Mouse (Mus musculus): ENCODE data around the gene Tmem163. TPM values are rescaled to one million over a fixed set of nuclear protein-coding genes. Genes with fewer than 3 reads are reported as not detected.

Tmem163 gene
- total RNA-seq, 2 experiments from 2014 or later, result 0.90 TPM; not detected in 1

- DNase-seq (ENCODE audit: low spot score in 2 of 2), result no peak
These were observed 18.0 kb downstream of the Tmem163 start for GRCm38 (mm10) chr1:127661118-127662012.

- DNase-seq (ENCODE audit: low spot score in 2 of 2), result no peak
These were observed 27.8 kb downstream of the Tmem163 start for GRCm38 (mm10) chr1:127651564-127651963.

- no peak for DNase-seq (ENCODE audit: low spot score in 2 of 2)
These were observed 36.2 kb downstream of the Tmem163 start for GRCm38 (mm10) chr1:127642976-127643769.

- DNase-seq (ENCODE audit: low spot score in 2 of 2), result no peak
These were observed 41.4 kb downstream of the Tmem163 start for GRCm38 (mm10) chr1:127637917-127638316.

DNA sequence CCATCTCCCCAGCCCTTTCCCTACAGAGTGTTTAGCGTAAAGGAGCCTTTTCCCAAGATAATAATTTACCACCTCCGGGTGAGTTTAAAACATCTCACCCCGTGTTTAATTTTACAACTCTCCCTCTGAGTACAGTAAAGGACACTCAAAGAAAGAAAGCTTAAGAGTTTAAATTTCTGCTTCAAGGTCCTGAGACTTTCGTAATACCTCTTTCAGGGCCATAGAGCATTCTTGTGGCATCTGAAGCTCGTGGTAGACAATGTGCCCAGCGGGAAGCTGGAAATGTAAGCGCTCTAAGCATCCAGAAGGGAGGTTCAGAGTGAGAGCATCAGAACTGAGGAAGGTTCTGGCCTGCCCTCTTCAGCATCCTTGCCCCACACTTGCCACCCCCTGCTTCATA lies 52.2 kb downstream of the Tmem163 start:
- no peak for DNase-seq (ENCODE audit: low spot score in 2 of 2)

DNA sequence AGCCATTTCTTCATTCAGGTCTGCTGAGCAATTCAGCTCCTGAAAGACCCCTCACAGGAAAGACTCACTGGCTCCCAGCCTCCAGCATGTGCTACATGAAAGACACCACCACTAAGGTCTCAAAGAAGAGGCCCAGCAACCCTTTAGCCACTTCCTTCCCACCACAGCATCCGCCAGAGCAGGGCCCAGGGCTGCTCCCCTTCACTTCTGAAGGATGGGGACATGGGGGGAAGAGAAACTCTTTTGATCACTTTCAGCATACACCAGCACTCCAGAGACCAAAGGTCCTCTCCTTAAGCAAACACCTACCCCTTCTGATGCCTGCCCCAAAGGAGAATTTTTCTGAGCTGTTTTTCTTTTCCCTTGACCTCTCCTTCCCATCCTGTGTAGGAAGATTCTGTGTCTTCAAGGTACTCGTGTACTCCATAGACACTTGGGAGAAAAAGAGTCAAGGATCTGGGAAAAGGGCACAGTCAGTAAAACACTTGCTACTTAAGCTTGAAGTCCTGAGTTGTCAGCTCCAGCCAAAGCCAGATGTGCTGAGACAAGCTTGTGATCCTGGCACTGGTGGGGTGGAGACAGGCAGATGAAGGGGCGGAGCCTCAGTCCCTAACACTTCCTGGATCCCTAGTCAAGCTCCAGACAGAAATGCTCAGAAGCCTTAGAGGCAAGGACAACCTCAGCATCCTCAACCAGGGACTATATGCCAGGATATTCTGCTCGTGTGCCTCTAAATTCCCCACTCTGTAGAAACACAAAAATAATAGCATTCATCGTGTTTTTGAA lies 53.6 kb downstream of the Tmem163 start:
- no peak for DNase-seq (ENCODE audit: low spot score in 2 of 2)

DNA sequence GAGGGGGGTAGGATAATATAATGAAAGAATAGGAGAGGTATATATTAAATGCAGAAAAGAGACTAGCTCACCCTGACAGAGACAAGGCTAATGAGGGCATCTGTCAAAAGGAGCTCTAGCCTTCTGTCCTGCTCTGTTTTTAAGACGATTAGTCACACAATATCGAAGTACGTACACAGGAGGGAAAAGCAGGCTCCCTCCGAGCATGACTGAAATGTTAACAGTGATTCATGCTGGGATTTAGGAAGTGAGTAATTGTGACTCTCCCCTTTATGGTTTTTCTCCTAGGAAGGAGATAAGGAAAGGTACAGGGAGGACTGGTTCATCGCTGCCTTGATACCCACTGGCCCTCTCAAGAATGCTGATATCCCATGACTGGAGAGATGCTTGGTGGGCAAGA lies 57.0 kb downstream of the Tmem163 start:
- no peak for DNase-seq (ENCODE audit: low spot score in 2 of 2)

DNA sequence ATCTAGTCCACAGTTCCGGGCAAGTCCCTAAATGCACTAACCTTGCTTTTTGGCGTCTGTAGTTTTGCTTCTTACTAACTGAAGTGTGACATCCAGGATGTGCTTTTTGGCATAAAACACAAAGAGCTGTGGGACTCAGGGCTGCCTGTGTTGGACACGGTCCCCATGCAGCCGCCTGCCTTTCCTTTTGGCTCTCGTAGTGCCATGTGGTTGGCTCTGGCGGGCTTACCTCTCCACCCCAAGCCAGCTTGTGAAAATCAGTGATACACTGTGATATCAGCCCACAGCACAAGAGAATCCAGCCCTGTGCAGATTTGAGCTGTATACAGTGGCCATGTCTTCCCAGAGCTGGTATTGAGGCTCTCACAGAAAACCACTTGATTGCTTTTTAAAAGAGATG lies 60.3 kb downstream of the Tmem163 start:
- DNase-seq (ENCODE audit: low spot score in 2 of 2), result no peak

GRCm38 (mm10) chr1:127610378-127610777 lies 69.0 kb downstream of the Tmem163 start:
- DNase-seq (ENCODE audit: low spot score in 2 of 2), result no peak

DNA sequence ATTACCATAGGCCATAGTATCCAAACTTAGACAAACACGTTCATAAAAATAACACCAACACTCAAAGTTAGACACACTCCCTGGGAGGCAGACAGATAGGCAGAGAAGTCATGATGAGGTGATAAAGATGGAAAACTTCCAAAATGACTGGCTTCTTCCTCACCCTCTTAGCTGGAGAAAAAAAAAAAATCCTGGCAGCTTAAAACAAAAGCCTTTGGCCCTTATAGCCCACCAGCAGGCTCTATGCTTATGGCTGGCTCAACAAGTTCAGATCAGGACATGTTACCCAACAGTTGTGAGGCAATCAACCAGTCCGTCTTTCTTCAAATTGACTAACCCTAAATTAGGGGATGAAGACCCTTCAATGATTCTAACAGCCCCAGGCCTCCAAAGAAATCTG lies 69.5 kb downstream of the Tmem163 start:
- DNase-seq (ENCODE audit: low spot score in 2 of 2), result no peak

DNA sequence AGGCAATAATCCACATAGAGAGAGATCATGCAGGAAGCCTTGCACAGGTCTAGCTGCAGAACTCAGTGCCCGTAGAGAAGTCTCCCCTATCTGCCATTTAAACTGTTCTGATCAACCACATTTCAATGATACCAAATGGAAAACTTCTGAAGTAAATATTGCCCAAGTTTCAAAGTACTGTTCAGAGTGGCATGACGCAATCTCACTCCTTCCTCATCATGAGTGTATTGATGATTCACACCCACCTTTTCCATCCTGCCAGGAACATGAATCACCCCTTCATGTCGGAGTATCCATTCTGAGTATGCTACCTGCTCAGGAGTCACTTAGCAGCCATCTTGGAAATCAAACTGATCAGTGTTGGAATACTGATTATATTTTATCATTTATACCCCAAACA lies 71.0 kb downstream of the Tmem163 start:
- no peak for DNase-seq (ENCODE audit: low spot score in 2 of 2)

GRCm38 (mm10) chr1:127603697-127604631 lies 75.4 kb downstream of the Tmem163 start:
- DNase-seq (ENCODE audit: low spot score in 2 of 2), result no peak

GRCm38 (mm10) chr1:127596143-127596542 lies 83.2 kb downstream of the Tmem163 start:
- no peak for DNase-seq (ENCODE audit: low spot score in 2 of 2)

- DNase-seq (ENCODE audit: low spot score in 2 of 2), result no peak
These were observed 83.6 kb downstream of the Tmem163 start for GRCm38 (mm10) chr1:127595735-127596134.

DNA sequence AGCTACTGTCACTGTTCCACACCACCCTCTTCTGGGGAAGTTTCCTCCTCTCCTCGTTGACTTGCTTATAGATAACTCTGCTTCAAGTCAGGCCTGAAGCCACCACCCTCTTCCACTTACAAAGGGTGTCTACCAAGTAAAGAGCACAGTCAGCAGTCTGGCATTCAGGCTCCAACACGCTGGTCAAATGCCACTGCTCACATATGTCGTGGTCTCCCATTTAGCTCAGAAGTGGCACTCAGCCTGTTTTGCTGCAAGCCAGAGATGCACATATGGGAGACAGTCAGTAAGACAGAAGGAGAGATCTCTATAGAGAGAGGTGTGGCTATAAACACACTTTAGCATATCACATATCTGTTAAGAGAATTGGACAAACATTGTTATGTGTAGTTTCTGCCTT lies 89.8 kb downstream of the Tmem163 start:
- DNase-seq (ENCODE audit: low spot score in 2 of 2), result no peak

GRCm38 (mm10) chr1:127587071-127587470 lies 92.3 kb downstream of the Tmem163 start:
- DNase-seq (ENCODE audit: low spot score in 2 of 2), result no peak

DNA sequence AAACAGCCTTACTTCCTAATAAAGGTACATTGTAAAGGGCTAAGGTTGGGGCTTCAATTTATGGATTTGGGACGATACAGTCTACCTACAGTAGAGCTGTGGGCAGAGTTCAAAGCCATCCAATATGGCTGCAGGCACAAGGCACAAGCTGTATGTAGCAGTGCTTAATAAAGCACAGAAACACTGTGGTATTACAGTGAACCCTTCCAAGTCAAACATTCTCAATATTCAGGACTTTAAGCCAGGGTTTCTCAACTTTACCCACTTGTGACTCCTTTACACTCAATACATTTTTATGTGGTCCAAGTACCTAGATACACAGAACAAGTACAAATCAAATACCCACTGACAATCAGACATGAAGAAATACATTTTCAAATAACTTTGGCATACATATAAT lies 93.2 kb downstream of the Tmem163 start:
- DNase-seq (ENCODE audit: low spot score in 2 of 2), result no peak

GRCm38 (mm10) chr1:127577981-127578380 lies 101.4 kb downstream of the Tmem163 start:
- no peak for DNase-seq (ENCODE audit: low spot score in 2 of 2)

DNA sequence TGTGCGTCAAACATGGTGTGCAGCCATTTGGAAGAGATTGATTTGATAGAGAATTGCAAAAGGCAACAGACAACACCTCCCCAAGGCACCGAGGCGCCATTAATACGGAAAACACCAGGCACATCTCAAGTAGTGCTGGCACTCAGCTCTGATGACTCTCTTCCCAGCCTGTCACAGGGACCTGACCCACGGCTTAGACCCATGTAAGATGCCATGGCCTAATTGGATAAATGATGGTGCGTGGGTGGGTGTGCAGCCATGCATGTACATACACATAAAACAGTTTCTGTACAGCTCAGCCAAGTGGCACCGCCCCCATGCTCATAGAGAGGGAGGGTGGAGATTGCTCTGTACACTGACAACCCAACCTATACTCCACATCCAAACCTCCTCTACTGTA lies 102.3 kb downstream of the Tmem163 start:
- DNase-seq (ENCODE audit: low spot score in 2 of 2), result no peak

GRCm38 (mm10) chr1:127576563-127576962 lies 102.8 kb downstream of the Tmem163 start:
- DNase-seq (ENCODE audit: low spot score in 2 of 2), result no peak

Measured in adrenal gland, adult 18-20 months (tissue).